Mouse (Mus musculus) spleen, adult 2 months (tissue): Measurements from ENCODE around the gene Thap2. TPM values are rescaled to one million over a fixed set of nuclear protein-coding genes. Genes with fewer than 3 reads are reported as not detected.

ENCODE experiments used
- DNase-seq, 2 experiments: peaks; one replicate each; pipeline versions ENCODE4 v3.0.0 to v3.0.0-alpha.2; 2012 to 2021; ENCODE audit warnings: low spot score in 2 of 2, low read depth in 1 of 2
- H3K27ac ChIP-seq: fragments of 200-500 bp; 2 replicates; pipeline ENCODE4 v1.5.1; 2012; ENCODE audit warnings: low read length, inconsistent platforms; ENCODE audit not compliant: insufficient read depth
- H3K27me3 ChIP-seq: fragments of 200-500 bp; 2 replicates; pipeline ENCODE4 v1.6.1; 2012; ENCODE audit warnings: mild to moderate bottlenecking, moderate library complexity, low read length, inconsistent platforms; ENCODE audit not compliant: control insufficient read depth, insufficient read depth
- H3K36me3 ChIP-seq: fragments of 200-500 bp; 2 replicates; pipeline ENCODE4 v1.6.1; 2012; ENCODE audit warnings: mild to moderate bottlenecking, low read length, inconsistent platforms; ENCODE audit not compliant: control insufficient read depth, insufficient read depth
- H3K4me1 ChIP-seq: fragments of 200-500 bp; 2 replicates; pipeline ENCODE4 v1.6.1; 2011; ENCODE audit warnings: inconsistent platforms; ENCODE audit not compliant: control insufficient read depth, insufficient read depth, insufficient read length
- H3K4me3 ChIP-seq: fragments of 200-500 bp; 2 replicates; pipeline ENCODE4 v1.5.1; 2011; ENCODE audit warnings: mild to moderate bottlenecking, inconsistent platforms; ENCODE audit not compliant: insufficient read depth, insufficient read length; ENCODE audit errors: extremely low read depth
- CTCF ChIP-seq: fragments of 200-500 bp; IDR thresholded peaks from 2 replicates; pipeline ENCODE4 v1.5.1; 2011; ENCODE audit warnings: mild to moderate bottlenecking, inconsistent platforms; ENCODE audit not compliant: insufficient read depth, insufficient read length, insufficient replicate concordance; ENCODE audit errors: extremely low read depth
- POLR2A ChIP-seq: fragments of 200-500 bp; IDR thresholded peaks from 2 replicates; pipeline ENCODE4 v1.6.1; 2011; ENCODE audit warnings: low read depth, low read length, inconsistent platforms
- WGBS: fragments of 180-500 bp; shearing (Covaris S2); methylation state at CpG from one replicate; pipeline ENCODE4 v1.1.7; 2018; 5-methylcytosine and 5-hydroxymethylcytosine counted together
- polyA plus RNA-seq: library from polyadenylated mRNA; depleted of rRNA; stranded (reverse); fragments of >200 nt; gene quantifications from 2 replicates; pipeline ENCODE4 v1.2.3, GENCODE M21; 2012; rRNA removed

Gene Thap2
- polyA plus RNA-seq = 3.2 and 3.6 TPM in 2 replicates

DNA sequence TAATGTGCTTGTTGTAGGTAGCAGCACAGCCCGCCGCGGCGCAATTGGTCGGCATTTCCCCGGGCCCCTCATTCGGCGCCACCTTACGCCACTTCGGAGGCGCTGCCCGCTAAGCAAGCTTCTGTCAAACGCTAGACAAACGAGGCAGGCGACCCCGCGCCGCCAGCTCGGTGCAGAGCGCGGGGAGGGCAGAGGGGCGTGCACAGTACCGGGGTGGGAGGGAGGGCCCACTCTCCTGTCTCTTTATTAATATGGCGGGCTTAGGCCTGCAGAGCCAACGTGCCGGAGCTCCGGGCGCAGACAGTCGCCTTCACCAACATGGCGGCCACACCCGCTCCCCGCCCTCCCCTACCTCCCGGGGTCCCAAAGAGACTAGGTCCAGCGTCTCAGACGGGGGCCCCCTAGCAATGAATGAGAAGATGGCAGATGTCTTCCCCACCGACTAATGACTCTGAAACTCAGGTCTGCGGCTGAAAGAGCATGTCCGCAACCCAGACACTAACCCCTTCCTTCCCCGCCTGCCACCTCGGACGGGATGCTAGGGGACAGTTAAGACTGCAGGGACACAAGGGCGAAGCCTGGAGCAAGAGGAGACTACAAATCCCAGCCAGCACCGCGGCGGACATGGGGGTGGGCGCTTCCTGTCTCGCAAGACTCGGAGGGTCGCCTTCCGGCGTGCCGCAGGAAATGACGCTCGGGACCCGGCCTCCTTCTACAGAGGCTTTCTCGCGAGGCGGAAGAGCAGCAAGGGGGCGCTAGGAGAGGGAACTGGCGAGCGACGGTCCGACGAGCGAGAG, at the start of gene Thap2, which contains the start of gene Zfc3h1:
Thap2 (minus strand) TSS at position 223 of the 797 bp plus-strand sequence.
Zfc3h1 (plus strand) TSS at position 739 of the 797 bp plus-strand sequence.
- TF ChIP-seq POLR2A (peak; percentile 68), CTCF (peak; percentile 34; the same call in 1 of the 2 replicates)
- H3K4me1 ChIP-seq = peaks cover 3% of the 10 kb centered on the region; the same call in 1 of the 2 replicates
- H3K4me3 ChIP-seq = peak within 1 kb of the TSS; percentile 94
- H3K36me3 ChIP-seq = no peaks in the 10 kb centered on the region; the same call in 1 of the 2 replicates
- H3K27me3 ChIP-seq = no peaks in the 10 kb centered on the region
- WGBS = under 1% methylated on average over 65 of the region's 65 CpGs
- peak within 1 kb of the TSS; percentile 99 for H3K27ac ChIP-seq
- peak; percentile 96 to 98 for DNase-seq

- 87% methylated on average over 2 of the region's 2 CpGs for WGBS
- peaks cover 49% of the 10 kb centered on the region for H3K36me3 ChIP-seq
- H3K4me1 ChIP-seq = no peaks in the 10 kb centered on the region
- TF ChIP-seq POLR2A (no peak), CTCF (no peak)
- no peak overlapping the region for H3K27ac ChIP-seq
- no peak overlapping the region for H3K4me3 ChIP-seq
- no peaks in the 10 kb centered on the region for H3K27me3 ChIP-seq
- no peak for DNase-seq
Measured at GRCm38 (mm10) chr10:115425351-115425750, 41.1 kb upstream of the Thap2 start.

- Histone ChIP-seq H3K27me3 (no peaks in the 10 kb centered on the region), H3K27ac (no peak overlapping the region), H3K4me3 (no peak overlapping the region), H3K4me1 (no peaks in the 10 kb centered on the region), H3K36me3 (peaks cover 41% of the 10 kb centered on the region)
- 93% methylated on average over 4 of the region's 4 CpGs for WGBS
- TF ChIP-seq CTCF = no peak
- TF ChIP-seq POLR2A = no peak
- no peak for DNase-seq
Measured at GRCm38 (mm10) chr10:115421976-115422375, 37.7 kb upstream of the Thap2 start.

- 83% methylated on average over 3 of the region's 3 CpGs for WGBS
Measured at GRCm38 (mm10) chr10:115414056-115414455, 29.8 kb upstream of the Thap2 start.

DNA sequence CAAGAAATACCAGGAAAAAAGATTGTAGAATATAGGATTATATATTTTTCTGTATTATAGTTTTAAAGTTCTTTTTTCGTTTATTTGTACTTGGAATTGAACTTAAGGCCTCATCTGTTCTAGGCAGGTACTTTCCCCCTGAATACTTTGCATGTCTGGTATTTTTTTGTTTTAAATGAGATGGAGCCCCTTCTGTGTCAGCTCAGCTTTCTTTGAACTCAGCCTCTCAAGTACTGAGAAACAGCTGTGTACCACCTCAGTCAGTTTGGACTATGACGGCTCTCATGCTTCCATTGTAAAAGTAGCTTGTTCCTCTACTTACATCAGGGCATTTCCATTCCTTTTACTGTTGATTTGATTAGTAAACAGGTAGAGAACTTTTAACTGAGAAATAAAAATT, 29.3 kb upstream of the Thap2 start:
- H3K36me3 ChIP-seq = peaks cover 42% of the 10 kb centered on the region
- no peak for DNase-seq
- TF ChIP-seq CTCF (no peak), POLR2A (no peak)
- H3K27me3 ChIP-seq = no peaks in the 10 kb centered on the region
- H3K4me3 ChIP-seq = no peak overlapping the region
- no peak overlapping the region for H3K27ac ChIP-seq
- H3K4me1 ChIP-seq = no peaks in the 10 kb centered on the region
- 83% methylated on average over 2 of the region's 2 CpGs for WGBS

More at GRCm38 (mm10) chr10:115414056-115414455, 29.8 kb upstream of the Thap2 start:
- Histone ChIP-seq H3K27ac (no peak overlapping the region), H3K27me3 (no peaks in the 10 kb centered on the region), H3K4me3 (no peak overlapping the region), H3K4me1 (no peaks in the 10 kb centered on the region), H3K36me3 (peaks cover 41% of the 10 kb centered on the region)
- TF ChIP-seq POLR2A (no peak), CTCF (no peak)
- DNase-seq = no peak

DNA sequence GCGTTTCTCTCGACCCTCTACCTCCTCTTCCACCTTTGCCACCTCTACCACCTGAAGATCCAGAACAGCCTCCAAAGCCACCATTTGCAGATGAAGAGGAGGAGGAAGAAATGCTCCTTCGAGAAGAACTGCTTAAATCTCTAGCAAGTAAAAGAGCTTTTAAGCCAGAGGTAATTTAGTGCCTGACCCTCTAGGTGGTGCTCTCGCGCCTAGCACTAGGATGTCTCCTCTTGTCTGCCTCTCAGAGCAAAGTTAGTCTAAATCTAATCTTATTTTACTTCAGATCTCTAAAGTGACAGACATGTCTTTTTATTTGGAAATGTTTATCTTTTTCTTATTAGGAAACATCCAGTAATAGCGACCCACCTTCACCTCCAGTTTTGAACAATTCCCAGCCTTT, 22.1 kb upstream of the Thap2 start:
- no peak overlapping the region for H3K27ac ChIP-seq
- H3K36me3 ChIP-seq = peaks cover 34% of the 10 kb centered on the region
- H3K4me3 ChIP-seq = no peak overlapping the region
- WGBS = 77% methylated on average over 6 of the region's 6 CpGs
- DNase-seq = peak in 1 of 2 experiments; percentile 59
- TF ChIP-seq POLR2A (no peak), CTCF (peak; percentile 41; the same call in 1 of the 2 replicates)
- no peaks in the 10 kb centered on the region for H3K27me3 ChIP-seq
- H3K4me1 ChIP-seq = no peaks in the 10 kb centered on the region

- no peaks in the 10 kb centered on the region for H3K27me3 ChIP-seq
- 90% methylated on average over 1 of the region's 1 CpGs for WGBS
- H3K36me3 ChIP-seq = peaks cover 14% of the 10 kb centered on the region
- H3K4me3 ChIP-seq = no peak overlapping the region
- no peak for TF ChIP-seq POLR2A
- TF ChIP-seq CTCF = no peak
- H3K27ac ChIP-seq = no peak overlapping the region
- DNase-seq = no peak
- no peaks in the 10 kb centered on the region for H3K4me1 ChIP-seq
Measured at GRCm38 (mm10) chr10:115391896-115392295, 7.7 kb upstream of the Thap2 start.
